Mouse (Mus musculus) liver, adult 10 weeks (tissue): ENCODE results near the gene Erbb3. TPM values are rescaled to one million over a fixed set of nuclear protein-coding genes. Genes with fewer than 3 reads are reported as not detected.

Source experiments
- polyA plus RNA-seq: library from polyadenylated mRNA; stranded (reverse); fragments of 350-450 nt; fragmentation: Illumina TruSeq; extraction: RNeasy Lipid Tissue Mini Kit (QIAGEN cat#74804); gene quantifications from one replicate; pipeline ENCODE4 v1.2.3, GENCODE M21; 2014; ENCODE audit warnings: low read depth, low replicate concordance

Gene Erbb3
- 51.1 TPM for polyA plus RNA-seq

GRCm38 (mm10) chr10:128589464-128590192 lies at the start of gene Erbb3:
Gene Erbb3 (minus strand): TSS chr10:128589652.

DNA sequence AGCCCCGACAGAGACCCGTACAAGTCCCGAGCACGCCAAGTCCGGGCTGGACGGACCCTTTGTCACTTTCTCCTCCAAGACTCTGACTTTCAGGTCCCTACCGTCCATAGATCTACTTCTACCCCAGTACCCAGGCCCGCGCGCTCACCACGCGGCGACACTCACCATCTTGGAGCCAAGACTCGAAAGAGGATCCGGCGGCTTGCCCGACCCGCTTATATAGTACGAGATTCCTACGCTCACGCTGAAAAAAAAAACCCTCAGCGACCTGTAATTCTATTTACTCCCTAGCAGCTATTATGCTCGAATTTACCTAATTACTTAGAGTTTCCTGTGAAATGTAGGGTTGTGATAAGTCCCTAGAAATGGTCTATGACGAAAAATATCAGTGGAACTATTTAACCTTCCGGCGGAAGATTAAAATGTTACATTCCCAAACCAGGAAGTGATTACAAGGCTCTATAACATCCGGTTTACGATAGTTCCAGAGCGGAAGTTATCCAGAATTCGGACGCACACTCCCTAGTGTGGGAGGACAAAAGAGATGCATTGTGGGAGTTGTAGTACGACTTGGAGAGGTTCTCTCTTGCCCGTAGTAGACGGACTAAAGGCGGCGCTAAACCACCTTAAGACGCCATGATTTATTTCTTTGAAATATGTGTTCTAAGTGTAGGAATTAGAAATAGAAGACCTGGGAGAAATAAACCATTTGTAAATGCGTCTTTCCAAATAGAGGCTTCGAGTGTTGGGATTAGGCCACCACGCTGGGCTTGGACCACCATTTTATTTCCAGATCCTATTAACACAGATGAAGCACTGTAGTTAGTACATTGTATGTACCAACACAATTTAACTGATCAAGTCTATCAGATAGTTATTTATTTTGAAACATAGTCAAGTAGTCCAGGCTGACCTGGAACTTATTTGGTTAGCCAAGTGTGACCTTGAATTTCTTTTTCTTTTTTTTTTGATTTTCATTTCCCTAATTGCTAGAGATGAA lies 37.2 kb upstream of the Erbb3 start, which contains the start of gene Rps26:
TSS of gene Rps26 (minus strand) at position 437 of the 1,000 bp plus-strand sequence.

GRCm38 (mm10) chr10:128565788-128566531 lies 23.5 kb downstream of the Erbb3 start, which contains the start of gene Pa2g4:
Gene Pa2g4 (minus strand): TSS chr10:128565987.

DNA sequence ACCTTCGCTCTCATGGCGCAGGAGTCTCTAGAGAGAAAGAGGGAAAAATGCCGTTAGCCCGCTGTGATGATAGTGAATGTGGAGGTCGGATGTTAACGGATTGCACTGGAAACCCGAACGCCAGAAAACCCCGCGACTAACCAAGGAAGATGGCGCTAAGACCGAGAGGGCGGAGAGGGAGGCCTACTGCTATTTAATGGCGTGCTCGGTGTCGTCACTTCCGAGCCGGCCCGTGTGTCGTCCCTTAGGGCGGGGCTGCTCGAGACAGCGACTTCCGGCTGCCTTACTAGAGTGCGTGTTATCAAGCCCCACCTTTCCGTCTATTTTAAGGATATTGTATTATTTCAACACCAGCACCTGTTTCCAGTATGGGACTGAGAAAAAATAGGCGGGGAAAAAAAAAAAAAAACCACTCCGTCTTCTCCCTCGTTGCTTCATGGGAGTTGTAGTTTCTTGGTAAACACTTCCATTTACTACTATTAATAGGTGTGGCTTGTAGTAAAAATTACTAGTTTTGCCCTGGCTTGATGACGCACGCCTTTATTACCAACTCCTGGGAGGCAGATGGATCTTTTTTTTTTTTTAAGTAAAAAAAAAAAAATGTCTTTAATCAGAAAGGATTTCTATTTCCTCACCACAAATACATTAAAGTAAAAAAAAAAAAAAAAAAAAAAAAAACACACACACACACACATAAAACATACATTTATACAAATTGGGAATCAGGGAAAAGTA lies 40.3 kb downstream of the Erbb3 start, which contains the start of gene Rpl41:
TSS of gene Rpl41 (minus strand) at position 359 of the 735 bp plus-strand sequence.

GRCm38 (mm10) chr10:128547361-128548032 lies 42.0 kb downstream of the Erbb3 start, which contains the start of gene Zc3h10:
Gene Zc3h10 (minus strand): TSS chr10:128547774.

GRCm38 (mm10) chr10:128525671-128526308 lies 63.7 kb downstream of the Erbb3 start, which contains the start of gene Esyt1:
Gene Esyt1 (minus strand): TSS chr10:128525871.

Other genes with a start within 250 kb of the Erbb3 start
- 18.8 TPM for gene Coq10a, start 220.7 kb downstream of the Erbb3 start, polyA plus RNA-seq
- 3.7 TPM for gene Ankrd52, start 212.5 kb downstream of the Erbb3 start, polyA plus RNA-seq
- not detected for gene Slc39a5, start 188.4 kb downstream of the Erbb3 start, polyA plus RNA-seq
- gene Nabp2, start 178.2 kb downstream of the Erbb3 start, polyA plus RNA-seq = 26.7 TPM
- 2.3 TPM for gene Rnf41, start 178.0 kb downstream of the Erbb3 start, polyA plus RNA-seq
- gene Smarcc2, start 130.4 kb downstream of the Erbb3 start, polyA plus RNA-seq = 34.1 TPM
- 58.1 TPM for gene Myl6, start 95.5 kb downstream of the Erbb3 start, polyA plus RNA-seq
- gene Myl6b, start 91.0 kb downstream of the Erbb3 start, polyA plus RNA-seq = not detected
- 1.4 TPM for gene Esyt1, start 63.8 kb downstream of the Erbb3 start, polyA plus RNA-seq
- 0.85 TPM for gene Zc3h10, start 41.9 kb downstream of the Erbb3 start, polyA plus RNA-seq
- 17.9 TPM for gene Rpl41, start 40.3 kb downstream of the Erbb3 start, polyA plus RNA-seq
- gene Pa2g4, start 23.7 kb downstream of the Erbb3 start, polyA plus RNA-seq = 57.7 TPM
- gene Rps26, start 37.1 kb upstream of the Erbb3 start, polyA plus RNA-seq = 7.3 TPM
- 0.13 TPM for gene Ikzf4, start 56.3 kb upstream of the Erbb3 start, polyA plus RNA-seq
- gene Suox, start 84.4 kb upstream of the Erbb3 start, polyA plus RNA-seq = 75.1 TPM
- gene Rab5b, start 106.6 kb upstream of the Erbb3 start, polyA plus RNA-seq = 81.8 TPM
- not detected for gene Pmel, start 114.5 kb upstream of the Erbb3 start, polyA plus RNA-seq
- gene Cdk2, start 115.4 kb upstream of the Erbb3 start, polyA plus RNA-seq = 5.6 TPM
- 5.1 TPM for gene Dgka, start 155.2 kb upstream of the Erbb3 start, polyA plus RNA-seq
- gene Pym1, start 158.2 kb upstream of the Erbb3 start, polyA plus RNA-seq = 2.5 TPM
- 56.0 TPM for gene Mmp19, start 201.3 kb upstream of the Erbb3 start, polyA plus RNA-seq
- 19.5 TPM for gene Dnajc14, start 214.4 kb upstream of the Erbb3 start, polyA plus RNA-seq
- 2.1 TPM for gene Tmem198b, start 214.7 kb upstream of the Erbb3 start, polyA plus RNA-seq
- gene Sarnp, start 227.7 kb upstream of the Erbb3 start, polyA plus RNA-seq = 153 TPM
- gene Ormdl2, start 232.0 kb upstream of the Erbb3 start, polyA plus RNA-seq = 126 TPM